ENCODE assay signal across 9 mouse cellular contexts in the genomic region with DNA sequence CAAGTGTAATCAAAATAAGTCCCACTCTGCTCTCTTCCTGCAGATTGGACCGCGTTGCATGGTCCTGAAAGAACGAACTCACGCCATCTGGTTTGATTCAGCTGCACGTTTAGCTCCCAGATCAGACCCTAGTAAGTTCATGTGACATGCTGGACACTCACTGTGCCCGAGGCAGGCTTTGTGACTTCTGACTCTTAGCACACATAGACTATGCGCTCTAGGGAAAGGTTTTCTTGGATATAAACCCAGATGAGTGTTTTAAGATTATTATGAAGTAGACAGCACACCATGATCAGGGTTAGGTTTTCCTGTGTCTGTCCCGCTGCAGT. TPM values are rescaled to one million over a fixed set of nuclear protein-coding genes. Genes with fewer than 3 reads are reported as not detected.
DNase-seq lines count a peak whose midpoint lies in the region; ATAC-seq and TF ChIP-seq lines count a peak whose summit lies in the region.
"Had no signal": no experiment of that assay in that cellular context is flagged by ENCODE, and none has a peak within 500 bp of the region (broad histone marks: within the 10 kb centered on the region; RNA-seq: fewer than 3 reads in every experiment).

No protein-coding gene starts in this region.

- WGBS in kidney, embryonic 16.5 days: 24% methylated on average over 8 of the region's 8 CpGs
- WGBS in embryonic facial prominence, embryonic 11.5 days: 29% methylated on average over 8 of the region's 8 CpGs
- 65% methylated on average over 8 of the region's 8 CpGs for WGBS in hindbrain, embryonic 13.5 days
- WGBS in midbrain, postnatal 0 days: 57% methylated on average over 8 of the region's 8 CpGs

- H3K4me1 ChIP-seq in kidney, embryonic 16.5 days (ENCODE audit: insufficient read depth, low read length): peaks cover 28% of the 10 kb centered on the region
- H3K4me1 ChIP-seq in embryonic facial prominence, embryonic 11.5 days (ENCODE audit: control insufficient read depth, insufficient read depth, low read length): no peaks in the 10 kb centered on the region; the same call in 1 of the 2 replicates
- H3K4me1 ChIP-seq in hindbrain, embryonic 13.5 days (replicated peaks): peaks cover 22% of the 10 kb centered on the region
- H3K4me1 ChIP-seq in midbrain, postnatal 0 days (ENCODE audit: insufficient read depth, low read length): 0 out of 2 replicates have a peak, but pooled peaks cover 2% of the 10 kb centered on the region

- peak overlapping the region; percentile 83 for H3K27ac ChIP-seq in kidney, embryonic 16.5 days (ENCODE audit: low read length)
- no peak overlapping the region for H3K27ac ChIP-seq in embryonic facial prominence, embryonic 11.5 days (replicated peaks; ENCODE audit: low read depth, low read length)
- H3K27ac ChIP-seq in hindbrain, embryonic 13.5 days: peak overlapping the region; percentile 55
- H3K27ac ChIP-seq in midbrain, postnatal 0 days (ENCODE audit: low read depth, low read length): no peak overlapping the region
- H3K27ac ChIP-seq: macrophage had no signal

- no peak for DNase-seq in kidney, postnatal 4 days
- DNase-seq in embryonic facial prominence, embryonic 11.5 days (ENCODE audit: low spot score): no peak
- peak; percentile 32 for DNase-seq in midbrain, postnatal 0 days (ENCODE audit: low spot score)
- no peak for DNase-seq in spleen, postnatal 14 days (ENCODE audit: low spot score in 2 of 2)

- H3K4me2 ChIP-seq in kidney, embryonic 16.5 days (replicated peaks; ENCODE audit: low read depth, low read length): peak overlapping the region; percentile 44
- peak overlapping the region; percentile 10; the same call in 1 of the 2 replicates for H3K4me2 ChIP-seq in embryonic facial prominence, embryonic 11.5 days (ENCODE audit: low read depth, low read length)
- peak overlapping the region; percentile 37 for H3K4me2 ChIP-seq in hindbrain, embryonic 13.5 days
- H3K4me2 ChIP-seq in midbrain, postnatal 0 days (ENCODE audit: low read depth, low read length, poor library complexity, severe bottlenecking): peak overlapping the region; percentile 12; the same call in 1 of the 2 replicates

- no peaks in the 10 kb centered on the region for H3K27me3 ChIP-seq in kidney, embryonic 16.5 days (ENCODE audit: insufficient read depth, low read length)
- no peaks in the 10 kb centered on the region for H3K27me3 ChIP-seq in embryonic facial prominence, embryonic 11.5 days (ENCODE audit: control insufficient read depth, insufficient read depth, low read length)
- no peaks in the 10 kb centered on the region for H3K27me3 ChIP-seq in hindbrain, embryonic 13.5 days
- H3K27me3 ChIP-seq in midbrain, postnatal 0 days (ENCODE audit: insufficient read depth, low read length): no peaks in the 10 kb centered on the region

- H3K36me3 ChIP-seq in kidney, embryonic 16.5 days (ENCODE audit: insufficient read depth, low read length): no peaks in the 10 kb centered on the region
- no peaks in the 10 kb centered on the region for H3K36me3 ChIP-seq in embryonic facial prominence, embryonic 11.5 days (replicated peaks; ENCODE audit: control insufficient read depth, insufficient read depth, low read depth, low read length)
- H3K36me3 ChIP-seq in hindbrain, embryonic 13.5 days: no peaks in the 10 kb centered on the region
- no peaks in the 10 kb centered on the region for H3K36me3 ChIP-seq in midbrain, postnatal 0 days (ENCODE audit: insufficient read depth, low read length)

- no peaks in the 10 kb centered on the region for H3K9me3 ChIP-seq in kidney, embryonic 16.5 days (ENCODE audit: low read length)
- H3K9me3 ChIP-seq in embryonic facial prominence, embryonic 11.5 days (replicated peaks; ENCODE audit: control insufficient read depth, low read length): no peaks in the 10 kb centered on the region
- 0 out of 2 replicates have a peak, but pooled peaks cover 4% of the 10 kb centered on the region for H3K9me3 ChIP-seq in hindbrain, embryonic 13.5 days
- H3K9me3 ChIP-seq in midbrain, postnatal 0 days (ENCODE audit: low read length): no peaks in the 10 kb centered on the region

- TF ChIP-seq CTCF in midbrain, postnatal 0 days (IDR thresholded peaks at IDR 0.05): no peak

- peak overlapping the region; percentile 10; the same call in 1 of the 2 replicates for H3K9ac ChIP-seq in kidney, embryonic 16.5 days (replicated peaks; ENCODE audit: low read length)
- no peak overlapping the region for H3K9ac ChIP-seq in embryonic facial prominence, embryonic 11.5 days (replicated peaks; ENCODE audit: low read length)
- peak overlapping the region; percentile 35; the same call in 1 of the 2 replicates for H3K9ac ChIP-seq in hindbrain, embryonic 13.5 days
- H3K9ac ChIP-seq in midbrain, postnatal 0 days (replicated peaks; ENCODE audit: low read length, poor library complexity, severe bottlenecking): no peak overlapping the region

- ATAC-seq in kidney, embryonic 16.5 days (ENCODE audit: low FRiP score, low TSS enrichment): peak; percentile 27
- ATAC-seq in embryonic facial prominence, embryonic 11.5 days (replicated peaks; ENCODE audit: insufficient number of reproducible peaks, low FRiP score, low TSS enrichment, low read depth): no peak; the same call in 1 of the 2 replicates
- ATAC-seq in hindbrain, embryonic 13.5 days (ENCODE audit: low FRiP score): 0 out of 2 replicates have a peak, but pooled peaks have one; percentile 17
- peak; percentile 62 for ATAC-seq in midbrain, postnatal 0 days (ENCODE audit: low FRiP score)
- no peak for ATAC-seq in activated CD4-positive, CD25-positive, alpha-beta regulatory T cell, adult 4 months

- peak overlapping the region; percentile 17; the same call in 1 of the 2 replicates for H3K4me3 ChIP-seq in kidney, embryonic 16.5 days (ENCODE audit: low read length)
- H3K4me3 ChIP-seq in embryonic facial prominence, embryonic 11.5 days (ENCODE audit: low read depth, low read length): no peak overlapping the region
- H3K4me3 ChIP-seq in hindbrain, embryonic 13.5 days: no peak overlapping the region
- no peak overlapping the region for H3K4me3 ChIP-seq in midbrain, postnatal 0 days (ENCODE audit: low read depth, low read length)

RNA-seq across cellular contexts. Expression of gene Fam50b, which starts 8.2 kb away (rescaled TPM):
- polyA plus RNA-seq in kidney, embryonic 16.5 days (2015; fragmentation: Nextera tagmentation; extraction: Ambion mirVana): not detected in 2 replicates
- not detected in 2 replicates for polyA plus RNA-seq in embryonic facial prominence, embryonic 11.5 days (2014; fragmentation: Nextera tagmentation; extraction: Ambion mirVana)
- polyA plus RNA-seq in hindbrain, embryonic 13.5 days (2015; fragmentation: Nextera tagmentation; extraction: Ambion mirVana): not detected in 2 replicates
- 0.66 TPM in 1 of 2 replicates, not detected in the other for total RNA-seq in midbrain, postnatal 0 days (2014; rRNA removed)
- polyA plus RNA-seq in midbrain, postnatal 0 days (2015; fragmentation: Nextera tagmentation; extraction: Ambion mirVana): not detected in 2 replicates
- polyA plus RNA-seq in activated CD4-positive, CD25-positive, alpha-beta regulatory T cell, adult 4 months (2017; shearing (Covaris generic)): not detected
- polyA plus RNA-seq: large intestine, adult 2 months; macrophage had no signal

Comparison
In these comparisons a context has a peak if more than half of its experiments do, and no peak if none do; other contexts are left out.
1. ATAC-seq: peak in kidney, embryonic 16.5 days (single experiment), hindbrain, embryonic 13.5 days (single experiment) and midbrain, postnatal 0 days (single experiment); none in embryonic facial prominence, embryonic 11.5 days (single experiment) and activated CD4-positive, CD25-positive, alpha-beta regulatory T cell, adult 4 months (single experiment).
2. H3K27ac ChIP-seq: peak in kidney, embryonic 16.5 days (single experiment) and hindbrain, embryonic 13.5 days (single experiment); none in embryonic facial prominence, embryonic 11.5 days (single experiment) and midbrain, postnatal 0 days (single experiment).
3. H3K9ac ChIP-seq: peak in kidney, embryonic 16.5 days (single experiment) and hindbrain, embryonic 13.5 days (single experiment); none in embryonic facial prominence, embryonic 11.5 days (single experiment) and midbrain, postnatal 0 days (single experiment).
4. Peak in every context shown above with its lines, with median percentiles within 50 percentile points of each other: H3K4me2 ChIP-seq.